ENCODE assay signal across 26 mouse cellular contexts in genomic region chr3:121892675-121893074, GRCm38 (mm10).
"Had no signal": no experiment of that assay in that cellular context is flagged by ENCODE, and none has a peak within 500 bp of the region (broad histone marks: within the 10 kb centered on the region; RNA-seq: fewer than 3 reads in every experiment).

No protein-coding gene starts in this region.

- H3K36me3 ChIP-seq: heart, embryonic 12.5 days; hindbrain, embryonic 10.5 days; hindbrain, embryonic 12.5 days; intestine, embryonic 15.5 days; limb, embryonic 10.5 days; limb, embryonic 12.5 days; liver, embryonic 13.5 days; liver, embryonic 15.5 days had no signal

- H3K4me3 ChIP-seq: gastrocnemius, adult 2 months; heart, adult 2 months; heart, embryonic 12.5 days; hindbrain, embryonic 10.5 days; hindbrain, embryonic 12.5 days; intestine, embryonic 15.5 days; layer of hippocampus, adult 2 months; left cerebral cortex, adult 2 months; limb, embryonic 10.5 days; limb, embryonic 12.5 days; liver, embryonic 13.5 days; liver, embryonic 15.5 days had no signal

- H3K9ac ChIP-seq: heart, embryonic 12.5 days; hindbrain, embryonic 12.5 days; hindbrain, embryonic 14.5 days; intestine, embryonic 15.5 days; limb, embryonic 12.5 days; liver, embryonic 13.5 days; liver, embryonic 15.5 days; liver, postnatal 0 days had no signal

- H3K27ac ChIP-seq: hindbrain, embryonic 10.5 days; hindbrain, embryonic 12.5 days; hindbrain, embryonic 14.5 days; intestine, embryonic 15.5 days; layer of hippocampus, adult 2 months; left cerebral cortex, adult 2 months; limb, embryonic 10.5 days; limb, embryonic 12.5 days; liver, embryonic 13.5 days; liver, embryonic 15.5 days had no signal

- DNase-seq: gastrocnemius, adult 2 months; gastrocnemius, postnatal 10 days; gastrocnemius, postnatal 25 days; heart, adult 2 months; heart, postnatal 10 days; heart, postnatal 4 days; kidney, adult 9 months; kidney, postnatal 25 days; kidney, postnatal 4 days; liver; liver, embryonic 13.5 days; liver, postnatal 0 days had no signal

- H3K9me3 ChIP-seq: heart, embryonic 12.5 days; hindbrain, embryonic 10.5 days; hindbrain, embryonic 12.5 days; intestine, embryonic 15.5 days; limb, embryonic 10.5 days; limb, embryonic 12.5 days; liver, embryonic 13.5 days; liver, embryonic 15.5 days had no signal

- H3K4me2 ChIP-seq: heart, embryonic 12.5 days; hindbrain, embryonic 12.5 days; hindbrain, embryonic 14.5 days; intestine, embryonic 15.5 days; limb, embryonic 12.5 days; liver, embryonic 11.5 days; liver, embryonic 13.5 days; liver, embryonic 15.5 days had no signal

- ATAC-seq: hindbrain, embryonic 16.5 days; inflammation-experienced regulatory T-cells, adult 6 months; intestine, embryonic 15.5 days; intestine, postnatal 0 days; liver, postnatal 0 days had no signal

- H3K27me3 ChIP-seq: heart, embryonic 12.5 days; intestine, embryonic 15.5 days; limb, embryonic 12.5 days; liver, embryonic 13.5 days; liver, embryonic 15.5 days had no signal
